Mouse (Mus musculus): ENCODE results near the gene Dennd5b. TPM values are rescaled to one million over a fixed set of nuclear protein-coding genes. Genes with fewer than 3 reads are reported as not detected.

The Dennd5b gene
- polyA plus RNA-seq, 1 experiment from 2014 or later: 19.1 TPM

DNA sequence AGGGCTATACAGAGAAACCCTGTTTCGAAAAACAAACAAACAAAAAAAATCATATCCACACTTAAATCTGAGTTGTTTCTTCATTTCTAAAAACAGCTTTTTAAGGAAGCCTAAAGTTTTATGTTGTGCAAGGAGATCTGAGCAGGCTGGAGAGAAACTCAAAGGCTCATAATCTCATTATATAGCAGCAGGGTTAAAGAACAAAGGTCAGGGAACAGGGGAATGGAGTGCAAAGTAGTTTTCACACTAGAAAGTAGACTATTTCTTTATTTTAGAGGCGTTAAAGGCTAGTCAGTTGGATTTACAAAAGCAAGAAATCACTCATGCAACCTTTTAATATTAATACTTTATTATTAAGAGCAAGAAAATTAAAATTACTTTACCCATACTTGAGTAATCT, 5.2 kb downstream of the Dennd5b start:
- Histone ChIP-seq H3K4me3 (no peak overlapping the region), H3K36me3 (no peaks in the 10 kb centered on the region), H3K4me1 (peaks cover 5% of the 10 kb centered on the region; the same call in 1 of the 2 replicates), H3K9ac (no peak overlapping the region), H3K4me2 (replicated peaks) (no peak overlapping the region), H3K27me3 (no peaks in the 10 kb centered on the region), H3K27ac (no peak overlapping the region), H3K9me3 (replicated peaks) (no peaks in the 10 kb centered on the region)
- WGBS: 80% methylated on average over 2 of the region's 2 CpGs
- ATAC-seq (ENCODE audit: low FRiP score): no peak

- no peak overlapping the region for H3K4me3 ChIP-seq
- H3K27ac ChIP-seq: no peak overlapping the region
- no peak overlapping the region for H3K9ac ChIP-seq
- no peak overlapping the region for H3K4me2 ChIP-seq (replicated peaks)
- peaks cover 5% of the 10 kb centered on the region; the same call in 1 of the 2 replicates for H3K4me1 ChIP-seq
- ATAC-seq (ENCODE audit: low FRiP score): no peak
- no peaks in the 10 kb centered on the region for H3K36me3 ChIP-seq
- no peaks in the 10 kb centered on the region for H3K27me3 ChIP-seq
- 72% methylated on average over 6 of the region's 6 CpGs for WGBS
- H3K9me3 ChIP-seq (replicated peaks): no peaks in the 10 kb centered on the region
Observed at GRCm38 (mm10) chr6:149095389-149095788, 6.1 kb downstream of the Dennd5b start.

- 87% methylated on average over 1 of the region's 1 CpGs for WGBS
- ATAC-seq (ENCODE audit: low FRiP score): no peak
Observed at GRCm38 (mm10) chr6:149094555-149094954, 6.9 kb downstream of the Dennd5b start.

GRCm38 (mm10) chr6:149093465-149093864, 8.0 kb downstream of the Dennd5b start:
- no peak overlapping the region for H3K4me2 ChIP-seq (replicated peaks)
- H3K27ac ChIP-seq: no peak overlapping the region
- no peaks in the 10 kb centered on the region for H3K36me3 ChIP-seq
- no peak for ATAC-seq (ENCODE audit: low FRiP score)
- H3K4me3 ChIP-seq: no peak overlapping the region
- WGBS: 50% methylated on average over 5 of the region's 5 CpGs
- H3K9me3 ChIP-seq (replicated peaks): no peaks in the 10 kb centered on the region
- no peak overlapping the region for H3K9ac ChIP-seq
- no peaks in the 10 kb centered on the region for H3K27me3 ChIP-seq
- no peaks in the 10 kb centered on the region for H3K4me1 ChIP-seq

More at GRCm38 (mm10) chr6:149094555-149094954, 6.9 kb downstream of the Dennd5b start:
- H3K27me3 ChIP-seq: no peaks in the 10 kb centered on the region
- no peak overlapping the region for H3K4me3 ChIP-seq
- no peak overlapping the region for H3K9ac ChIP-seq
- H3K4me2 ChIP-seq (replicated peaks): no peak overlapping the region
- peaks cover 2% of the 10 kb centered on the region; the same call in 1 of the 2 replicates for H3K4me1 ChIP-seq
- no peak overlapping the region for H3K27ac ChIP-seq
- no peaks in the 10 kb centered on the region for H3K36me3 ChIP-seq
- no peaks in the 10 kb centered on the region for H3K9me3 ChIP-seq (replicated peaks)

- H3K4me2 ChIP-seq (replicated peaks): no peak overlapping the region
- H3K27me3 ChIP-seq: no peaks in the 10 kb centered on the region
- no peaks in the 10 kb centered on the region for H3K36me3 ChIP-seq
- no peaks in the 10 kb centered on the region for H3K9me3 ChIP-seq (replicated peaks)
- no peak for ATAC-seq (ENCODE audit: low FRiP score)
- H3K27ac ChIP-seq: no peak overlapping the region
- no peak overlapping the region for H3K4me3 ChIP-seq
- WGBS: 97% methylated on average over 6 of the region's 6 CpGs
- H3K4me1 ChIP-seq: no peaks in the 10 kb centered on the region
- no peak overlapping the region for H3K9ac ChIP-seq
Observed at GRCm38 (mm10) chr6:149092406-149092805, 9.1 kb downstream of the Dennd5b start.

GRCm38 (mm10) chr6:149077136-149077808, 24.2 kb downstream of the Dennd5b start:
- no peaks in the 10 kb centered on the region for H3K27me3 ChIP-seq
- ATAC-seq (ENCODE audit: low FRiP score): no peak

GRCm38 (mm10) chr6:149073854-149074253, 27.6 kb downstream of the Dennd5b start:
- ATAC-seq (ENCODE audit: low FRiP score): no peak
- H3K27me3 ChIP-seq: no peaks in the 10 kb centered on the region
- no peak overlapping the region for H3K27ac ChIP-seq
- no peak overlapping the region for H3K4me3 ChIP-seq
- no peaks in the 10 kb centered on the region for H3K9me3 ChIP-seq (replicated peaks)
- 94% methylated on average over 4 of the region's 4 CpGs for WGBS
- no peak overlapping the region for H3K9ac ChIP-seq
- no peak overlapping the region for H3K4me2 ChIP-seq (replicated peaks)
- H3K36me3 ChIP-seq: peaks cover 8% of the 10 kb centered on the region; the same call in 1 of the 2 replicates
- no peaks in the 10 kb centered on the region for H3K4me1 ChIP-seq

More at GRCm38 (mm10) chr6:149077136-149077808, 24.2 kb downstream of the Dennd5b start:
- H3K27ac ChIP-seq: no peak overlapping the region
- 90% methylated on average over 1 of the region's 1 CpGs for WGBS
- peaks cover 10% of the 10 kb centered on the region; the same call in 1 of the 2 replicates for H3K36me3 ChIP-seq
- no peak overlapping the region for H3K9ac ChIP-seq
- H3K9me3 ChIP-seq (replicated peaks): no peaks in the 10 kb centered on the region
- no peaks in the 10 kb centered on the region for H3K4me1 ChIP-seq
- no peak overlapping the region for H3K4me2 ChIP-seq (replicated peaks)
- no peak overlapping the region for H3K4me3 ChIP-seq

- no peak for ATAC-seq (ENCODE audit: low FRiP score)
Observed at GRCm38 (mm10) chr6:149072873-149073272, 28.6 kb downstream of the Dennd5b start.

DNA sequence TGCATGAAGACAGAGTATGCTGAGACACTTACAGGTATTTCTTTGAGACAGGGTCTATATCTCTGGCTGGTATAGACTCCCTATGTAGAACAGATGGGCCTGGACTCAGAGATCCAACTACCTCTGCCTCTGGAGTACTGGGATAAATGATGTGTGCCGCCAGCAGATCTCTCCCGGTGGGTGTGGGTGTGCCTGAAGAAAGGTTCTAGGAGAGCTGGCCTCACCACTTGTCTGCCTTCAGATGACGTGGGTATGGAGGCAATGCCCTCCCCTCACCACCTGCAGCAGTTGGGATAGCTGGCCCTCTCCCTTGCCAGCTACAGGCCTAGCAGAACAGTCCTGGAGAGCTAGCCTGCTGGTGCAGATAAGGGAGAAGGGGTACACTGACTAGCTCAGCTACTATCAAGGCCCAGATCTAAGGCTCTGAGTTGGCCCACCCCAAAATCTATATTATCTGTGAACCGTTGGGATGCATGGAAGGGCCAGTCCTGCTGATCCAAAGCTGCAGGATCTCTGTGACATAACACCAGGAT, 30.8 kb downstream of the Dennd5b start:
- Histone ChIP-seq H3K4me1 (no peaks in the 10 kb centered on the region), H3K4me2 (replicated peaks) (no peak overlapping the region), H3K27ac (no peak overlapping the region), H3K4me3 (no peak overlapping the region), H3K36me3 (peaks cover 11% of the 10 kb centered on the region; the same call in 1 of the 2 replicates), H3K9ac (no peak overlapping the region), H3K9me3 (replicated peaks) (no peaks in the 10 kb centered on the region), H3K27me3 (no peaks in the 10 kb centered on the region)
- 88% methylated on average over 4 of the region's 4 CpGs for WGBS
- ATAC-seq (ENCODE audit: low FRiP score): 0 out of 2 replicates have a peak, but pooled peaks have one; percentile 6

More at GRCm38 (mm10) chr6:149072873-149073272, 28.6 kb downstream of the Dennd5b start:
- Histone ChIP-seq H3K9ac (no peak overlapping the region), H3K4me1 (no peaks in the 10 kb centered on the region), H3K4me3 (no peak overlapping the region), H3K27ac (no peak overlapping the region), H3K9me3 (replicated peaks) (no peaks in the 10 kb centered on the region), H3K4me2 (replicated peaks) (no peak overlapping the region), H3K27me3 (no peaks in the 10 kb centered on the region), H3K36me3 (peaks cover 12% of the 10 kb centered on the region)
- 80% methylated on average over 3 of the region's 3 CpGs for WGBS

DNA sequence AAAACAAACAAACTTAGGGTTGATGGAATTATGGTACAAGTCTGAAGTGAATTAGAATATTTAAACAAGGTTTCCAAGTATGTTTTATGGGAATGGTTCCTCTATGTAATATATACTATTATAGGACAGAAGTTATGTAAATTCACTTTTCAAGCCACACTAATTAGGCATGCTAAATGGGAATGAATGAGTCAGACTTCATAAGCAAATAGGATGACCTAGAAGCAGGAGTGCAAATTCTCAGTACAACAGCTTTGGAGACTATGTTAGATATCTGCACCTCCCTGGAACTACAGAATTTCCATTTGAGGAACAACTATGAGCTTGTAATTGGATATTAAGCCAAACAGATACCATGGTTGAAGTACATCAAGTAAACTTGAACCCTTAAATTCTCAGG, 38.1 kb downstream of the Dennd5b start:
- H3K4me1 ChIP-seq: no peaks in the 10 kb centered on the region
- no peak overlapping the region for H3K4me2 ChIP-seq (replicated peaks)
- no peak overlapping the region for H3K9ac ChIP-seq
- no peak for ATAC-seq (ENCODE audit: low FRiP score)
- H3K4me3 ChIP-seq: no peak overlapping the region
- H3K9me3 ChIP-seq (replicated peaks): no peaks in the 10 kb centered on the region
- H3K27ac ChIP-seq: no peak overlapping the region
- H3K27me3 ChIP-seq: no peaks in the 10 kb centered on the region
- H3K36me3 ChIP-seq: peaks cover 10% of the 10 kb centered on the region; the same call in 1 of the 2 replicates

- Histone ChIP-seq H3K4me3 (no peak overlapping the region), H3K9me3 (replicated peaks) (no peaks in the 10 kb centered on the region), H3K36me3 (no peaks in the 10 kb centered on the region), H3K4me1 (no peaks in the 10 kb centered on the region), H3K4me2 (replicated peaks) (no peak overlapping the region), H3K9ac (no peak overlapping the region), H3K27me3 (no peaks in the 10 kb centered on the region), H3K27ac (no peak overlapping the region)
- 87% methylated on average over 5 of the region's 5 CpGs for WGBS
- no peak for ATAC-seq (ENCODE audit: low FRiP score)
Observed at GRCm38 (mm10) chr6:149060670-149061387, 40.7 kb downstream of the Dennd5b start.

- Histone ChIP-seq H3K9ac (no peak overlapping the region), H3K9me3 (replicated peaks) (no peaks in the 10 kb centered on the region), H3K4me2 (replicated peaks) (no peak overlapping the region), H3K36me3 (no peaks in the 10 kb centered on the region), H3K4me3 (no peak overlapping the region), H3K4me1 (no peaks in the 10 kb centered on the region), H3K27me3 (no peaks in the 10 kb centered on the region), H3K27ac (no peak overlapping the region)
- no peak for ATAC-seq (ENCODE audit: low FRiP score)
- 53% methylated on average over 3 of the region's 3 CpGs for WGBS
Observed at GRCm38 (mm10) chr6:149057947-149058391, 43.5 kb downstream of the Dennd5b start.

All from hindbrain, embryonic 12.5 days (tissue).